Mouse (Mus musculus) forebrain, embryonic 10.5 days (tissue): ENCODE data around the gene Drap1. TPM values are rescaled to one million over a fixed set of nuclear protein-coding genes. Genes with fewer than 3 reads are reported as not detected.
"Not testable (repeated sequence)": the region's sequence is repeated elsewhere in the genome, so short reads cannot be mapped to it uniquely, and the experiment has no call there.

Experiments
- DNase-seq: peaks from one replicate; pipeline ENCODE4 v3.0.0-alpha.2; 2017; ENCODE audit warnings: low spot score; ENCODE audit errors: extremely low spot score
- H3K27ac ChIP-seq: fragments of 300-500 bp; sonication (generic); 2 replicates; pipeline ENCODE4 v1.5.1; 2016; ENCODE audit warnings: mild to moderate bottlenecking
- H3K27me3 ChIP-seq: fragments of 300-500 bp; sonication (generic); 2 replicates; pipeline ENCODE4 v1.6.1; 2016; ENCODE audit warnings: mild to moderate bottlenecking; ENCODE audit not compliant: poor library complexity, severe bottlenecking
- H3K36me3 ChIP-seq: fragments of 300-500 bp; sonication (generic); replicated peaks from 2 replicates; pipeline ENCODE4 v1.6.1; 2016; ENCODE audit warnings: mild to moderate bottlenecking, moderate library complexity
- H3K4me1 ChIP-seq: fragments of 300-500 bp; sonication (generic); 2 replicates; pipeline ENCODE4 v1.6.1; 2016
- H3K4me3 ChIP-seq: fragments of 300-500 bp; sonication (generic); 2 replicates; pipeline ENCODE4 v1.5.1; 2016; ENCODE audit warnings: mild to moderate bottlenecking, moderate library complexity
- H3K9me3 ChIP-seq: fragments of 300-500 bp; sonication (generic); 2 replicates; pipeline ENCODE4 v1.6.1; 2016; ENCODE audit warnings: mild to moderate bottlenecking, moderate library complexity
- WGBS: fragments of 180-500 bp; shearing (Covaris S2); methylation state at CpG from one replicate; pipeline ENCODE4 v1.1.7; 2016; 5-methylcytosine and 5-hydroxymethylcytosine counted together
- polyA plus RNA-seq: library from polyadenylated mRNA; unstranded; fragments of >200 nt; fragmentation: Nextera tagmentation; extraction: Ambion mirVana; gene quantifications from 2 replicates; pipeline ENCODE4 v1.2.1, GENCODE M21; 2016

The Drap1 gene
- polyA plus RNA-seq, 1 experiment from 2014 or later, result 198 TPM

DNA sequence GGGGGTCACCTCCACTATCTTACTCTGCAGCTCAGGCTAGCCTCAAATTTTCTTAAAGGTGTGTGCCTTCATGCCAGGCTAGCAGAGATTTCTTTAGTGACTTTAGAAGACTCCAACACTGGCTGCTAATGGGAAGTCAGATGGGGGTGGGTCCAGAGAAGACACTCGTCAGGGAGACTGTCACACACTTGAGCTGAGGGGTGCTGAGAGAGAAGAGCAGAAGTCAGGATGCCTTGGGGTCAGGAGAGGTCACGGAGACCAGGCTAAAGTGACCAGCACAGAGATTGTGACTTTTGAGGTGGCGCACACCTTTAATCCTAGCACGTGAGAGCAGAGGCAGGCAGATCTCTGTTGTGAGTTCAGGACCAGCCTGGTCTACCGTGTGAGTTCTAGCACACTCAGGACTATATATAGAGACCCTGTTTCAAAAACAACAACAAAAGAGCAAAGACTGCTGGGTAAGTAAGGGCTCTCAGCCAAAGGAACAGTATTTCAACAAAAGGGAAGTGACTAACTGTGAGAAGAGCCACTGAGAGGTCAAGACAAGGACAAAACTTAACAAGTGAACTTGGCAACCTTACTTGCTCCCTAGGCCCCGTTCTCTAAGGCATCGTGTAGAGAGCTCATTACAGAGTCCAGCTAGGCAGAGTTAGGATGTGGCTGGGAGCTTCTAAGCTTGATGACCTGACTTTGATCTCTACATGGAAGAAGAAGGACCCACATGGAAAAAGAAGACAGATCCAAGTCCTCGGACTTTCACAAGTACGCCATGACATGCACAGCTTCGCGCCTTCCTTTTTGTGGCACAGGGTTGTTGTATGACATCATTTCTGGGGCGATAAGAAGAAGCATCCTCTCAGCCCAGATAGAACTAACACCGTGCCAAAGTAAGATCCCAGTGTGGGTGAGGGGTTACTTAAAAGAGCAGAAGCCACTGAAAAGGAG lies 16.4 kb downstream of the Drap1 start:
- H3K27me3 ChIP-seq, result no peaks in the 10 kb centered on the region
- WGBS, result 93% methylated on average over 13 of the region's 13 CpGs
- no peak overlapping the region for H3K27ac ChIP-seq
- H3K9me3 ChIP-seq, result no peaks in the 10 kb centered on the region
- peaks cover 21% of the 10 kb centered on the region for H3K4me1 ChIP-seq
- H3K4me3 ChIP-seq, result peak overlapping the region; percentile 60; the same call in 1 of the 2 replicates
- DNase-seq, result no peak
- H3K36me3 ChIP-seq, result no peaks in the 10 kb centered on the region

DNA sequence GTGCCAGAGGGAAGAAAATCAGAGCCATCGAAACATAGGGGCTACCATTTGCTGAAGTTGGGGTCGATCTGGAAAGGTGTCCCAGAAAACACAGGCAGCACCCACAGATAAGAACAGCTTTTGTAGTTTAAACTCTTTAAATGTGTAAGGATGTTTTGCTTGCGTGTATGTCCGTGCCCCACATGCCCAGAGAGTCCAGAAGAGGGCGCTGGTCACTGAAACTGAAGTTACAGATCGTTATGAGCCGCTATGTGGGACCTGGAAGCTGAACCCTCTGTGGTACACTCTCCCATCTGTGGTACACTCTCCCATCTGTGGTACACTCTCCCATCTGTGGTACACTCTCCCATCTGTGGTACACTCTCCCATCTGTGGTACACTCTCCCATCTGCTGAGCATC lies 17.6 kb downstream of the Drap1 start:
- Histone ChIP-seq H3K4me1 (peaks cover 21% of the 10 kb centered on the region), H3K9me3 (no peaks in the 10 kb centered on the region), H3K4me3 (peak overlapping the region; percentile 60), H3K27ac (peak overlapping the region; percentile 89), H3K36me3 (no peaks in the 10 kb centered on the region), H3K27me3 (no peaks in the 10 kb centered on the region)
- DNase-seq, result peak; percentile 53
- WGBS, result 16% methylated on average over 7 of the region's 7 CpGs

- not testable (repeated sequence) for H3K36me3 ChIP-seq, H3K27me3 ChIP-seq, H3K9me3 ChIP-seq
- 13% methylated on average over 24 of the region's 25 CpGs for WGBS
- peaks cover 18% of the 10 kb centered on the region for H3K4me1 ChIP-seq
- H3K4me3 ChIP-seq, result peak overlapping the region; percentile 60
- H3K27ac ChIP-seq, result peak overlapping the region; percentile 89
- DNase-seq, result peak; percentile 54
Measured at GRCm38 (mm10) chr19:5406531-5407126, 18.1 kb downstream of the Drap1 start.

DNA sequence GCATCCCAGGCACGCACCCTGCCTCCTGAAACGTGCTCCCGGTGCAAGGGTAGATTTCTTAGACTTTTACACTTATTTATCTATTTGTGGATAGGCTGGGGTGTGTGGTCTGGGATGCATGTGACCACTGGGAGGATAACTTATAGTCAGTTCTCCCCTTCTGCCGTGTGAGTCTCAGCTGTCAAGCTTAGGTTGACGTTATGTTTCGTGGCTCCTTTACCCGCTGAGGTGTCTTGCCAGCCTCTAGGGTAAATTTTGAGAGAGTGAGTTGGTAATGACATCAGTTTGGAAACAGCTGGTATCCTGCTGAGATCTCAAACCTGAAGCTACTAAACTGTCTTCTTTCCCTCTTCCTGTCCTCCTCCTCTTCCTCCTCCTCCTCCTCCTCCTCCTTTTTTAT lies 18.9 kb downstream of the Drap1 start:
- no peaks in the 10 kb centered on the region for H3K27me3 ChIP-seq
- H3K27ac ChIP-seq, result peak overlapping the region; percentile 84
- DNase-seq, result no peak
- H3K36me3 ChIP-seq, result no peaks in the 10 kb centered on the region
- H3K4me3 ChIP-seq, result peak overlapping the region; percentile 60
- H3K9me3 ChIP-seq, result no peaks in the 10 kb centered on the region
- 39% methylated on average over 7 of the region's 7 CpGs for WGBS
- H3K4me1 ChIP-seq, result peaks cover 18% of the 10 kb centered on the region

DNA sequence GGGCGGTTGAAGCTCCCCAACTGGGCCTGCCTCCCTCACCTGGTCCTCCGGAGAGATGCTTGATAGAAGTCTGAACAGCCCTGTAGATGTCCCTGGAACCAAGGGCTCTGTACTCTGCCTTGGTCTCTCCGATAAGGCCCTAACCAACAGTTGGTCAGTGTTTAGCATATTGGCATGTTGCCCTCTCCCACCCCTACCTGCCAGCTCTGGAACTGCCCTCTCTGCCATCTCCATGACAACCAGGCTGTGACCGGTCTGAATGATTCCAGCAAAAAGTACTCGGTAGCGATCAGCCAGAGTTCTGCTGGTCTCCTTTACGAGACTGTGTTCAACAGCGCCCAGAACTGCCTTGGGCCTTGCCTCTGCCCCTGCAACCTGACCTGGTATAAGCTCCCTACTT lies 22.5 kb downstream of the Drap1 start, which contains the start of gene Tsga10ip:
TSS of gene Tsga10ip (minus strand) at position 234 of the 400 bp plus-strand sequence.
- no peaks in the 10 kb centered on the region for H3K9me3 ChIP-seq
- DNase-seq, result no peak
- H3K4me3 ChIP-seq, result no peak within 1 kb of the TSS
- 81% methylated on average over 8 of the region's 8 CpGs for WGBS
- no peaks in the 10 kb centered on the region for H3K36me3 ChIP-seq
- H3K27me3 ChIP-seq, result no peaks in the 10 kb centered on the region
- no peak within 1 kb of the TSS for H3K27ac ChIP-seq
- peaks cover 9% of the 10 kb centered on the region for H3K4me1 ChIP-seq

- not testable (repeated sequence) for H3K27ac ChIP-seq, H3K9me3 ChIP-seq, H3K4me1 ChIP-seq, DNase-seq, H3K36me3 ChIP-seq, H3K27me3 ChIP-seq, H3K4me3 ChIP-seq
- 77% methylated on average over 4 of the region's 4 CpGs for WGBS
Measured at GRCm38 (mm10) chr19:5401073-5401472, 23.7 kb downstream of the Drap1 start.

DNA sequence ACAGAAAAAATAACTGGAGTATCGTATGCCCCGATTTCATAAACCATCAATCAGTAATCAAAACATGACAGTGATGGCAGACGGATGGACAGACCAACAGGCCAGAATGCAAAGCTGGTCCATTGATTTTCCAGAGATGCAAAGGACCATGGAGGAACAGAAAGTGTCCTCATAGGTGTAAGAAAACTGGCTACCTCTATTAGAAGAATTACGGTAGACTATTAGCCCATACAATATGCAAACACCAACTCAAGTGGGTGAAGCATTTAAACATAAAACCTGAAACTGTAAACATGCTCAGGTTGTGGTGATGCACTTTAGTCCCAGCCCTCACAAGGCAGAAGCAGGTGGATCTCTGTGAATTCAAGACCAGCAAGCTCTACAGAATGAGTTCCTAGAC lies 29.4 kb downstream of the Drap1 start:
- H3K4me1 ChIP-seq, result peaks cover 16% of the 10 kb centered on the region
- H3K27me3 ChIP-seq, result no peaks in the 10 kb centered on the region
- no peak for DNase-seq
- H3K4me3 ChIP-seq, result no peak overlapping the region
- WGBS, result 66% methylated on average over 4 of the region's 4 CpGs
- H3K9me3 ChIP-seq, result no peaks in the 10 kb centered on the region
- no peaks in the 10 kb centered on the region for H3K36me3 ChIP-seq
- H3K27ac ChIP-seq, result no peak overlapping the region

- DNase-seq, result no peak
- 61% methylated on average over 10 of the region's 10 CpGs for WGBS
- Histone ChIP-seq H3K4me3 (no peak overlapping the region), H3K4me1 (peaks cover 28% of the 10 kb centered on the region), H3K36me3 (no peaks in the 10 kb centered on the region), H3K27me3 (no peaks in the 10 kb centered on the region), H3K27ac (no peak overlapping the region), H3K9me3 (no peaks in the 10 kb centered on the region)
Measured at GRCm38 (mm10) chr19:5394168-5394567, 30.6 kb downstream of the Drap1 start.

DNA sequence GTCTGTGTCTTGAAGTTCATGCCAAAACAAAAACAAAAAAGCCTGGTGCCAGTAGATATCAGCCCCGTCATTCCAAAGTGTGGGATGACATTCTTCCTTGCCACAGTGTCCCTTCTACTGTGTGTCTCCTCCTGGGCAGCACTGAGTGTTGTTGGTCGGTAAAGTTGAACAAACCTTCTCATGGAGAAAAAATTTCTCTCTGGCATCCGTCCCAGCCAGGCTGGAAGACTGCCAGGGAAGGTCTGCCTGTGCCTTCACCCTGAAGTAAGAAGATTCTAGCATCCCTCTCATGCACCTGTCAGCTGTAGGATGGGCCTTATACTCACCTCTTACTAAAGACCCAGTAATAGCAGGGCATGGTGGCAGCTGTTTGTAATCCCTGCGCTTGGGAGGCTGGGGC lies 31.9 kb downstream of the Drap1 start:
- Histone ChIP-seq H3K9me3 (no peaks in the 10 kb centered on the region), H3K4me3 (no peak overlapping the region), H3K36me3 (no peaks in the 10 kb centered on the region), H3K4me1 (peaks cover 32% of the 10 kb centered on the region), H3K27ac (no peak overlapping the region), H3K27me3 (no peaks in the 10 kb centered on the region)
- no peak for DNase-seq
- WGBS, result 84% methylated on average over 4 of the region's 4 CpGs

GRCm38 (mm10) chr19:5390416-5390815 lies 34.4 kb downstream of the Drap1 start:
- DNase-seq, result no peak
- 91% methylated on average over 8 of the region's 8 CpGs for WGBS
- peaks cover 45% of the 10 kb centered on the region for H3K4me1 ChIP-seq
- peak overlapping the region; percentile 93; the same call in 1 of the 2 replicates for H3K27ac ChIP-seq
- peaks cover 11% of the 10 kb centered on the region for H3K36me3 ChIP-seq
- H3K27me3 ChIP-seq, result no peaks in the 10 kb centered on the region
- peak overlapping the region; percentile 100 for H3K4me3 ChIP-seq
- no peaks in the 10 kb centered on the region for H3K9me3 ChIP-seq

DNA sequence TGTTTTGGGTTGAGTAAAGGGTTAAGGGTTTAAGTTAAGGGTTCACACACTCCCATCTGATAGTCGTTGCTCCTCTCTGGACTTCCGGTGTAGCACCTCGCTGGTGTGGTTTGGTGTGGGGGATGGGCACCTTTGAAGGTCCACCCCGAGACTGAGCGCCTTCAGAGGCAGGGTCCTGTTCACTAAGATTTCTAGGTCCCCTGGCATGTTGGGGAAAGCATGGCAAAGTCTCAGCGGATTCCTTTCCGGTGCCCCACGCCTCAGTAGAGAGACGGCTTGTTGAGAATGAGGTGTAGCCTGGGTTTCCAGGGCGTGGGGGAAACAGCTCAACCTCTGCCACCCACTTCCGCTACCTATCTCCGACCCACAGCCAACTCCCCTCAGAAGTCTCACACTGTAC lies 35.1 kb downstream of the Drap1 start:
- peaks cover 40% of the 10 kb centered on the region for H3K4me1 ChIP-seq
- H3K27me3 ChIP-seq, result no peaks in the 10 kb centered on the region
- no peaks in the 10 kb centered on the region for H3K9me3 ChIP-seq
- no peak for DNase-seq
- H3K4me3 ChIP-seq, result peak overlapping the region; percentile 100
- H3K27ac ChIP-seq, result peak overlapping the region; percentile 93
- WGBS, result 59% methylated on average over 12 of the region's 12 CpGs
- peaks cover 19% of the 10 kb centered on the region for H3K36me3 ChIP-seq

DNA sequence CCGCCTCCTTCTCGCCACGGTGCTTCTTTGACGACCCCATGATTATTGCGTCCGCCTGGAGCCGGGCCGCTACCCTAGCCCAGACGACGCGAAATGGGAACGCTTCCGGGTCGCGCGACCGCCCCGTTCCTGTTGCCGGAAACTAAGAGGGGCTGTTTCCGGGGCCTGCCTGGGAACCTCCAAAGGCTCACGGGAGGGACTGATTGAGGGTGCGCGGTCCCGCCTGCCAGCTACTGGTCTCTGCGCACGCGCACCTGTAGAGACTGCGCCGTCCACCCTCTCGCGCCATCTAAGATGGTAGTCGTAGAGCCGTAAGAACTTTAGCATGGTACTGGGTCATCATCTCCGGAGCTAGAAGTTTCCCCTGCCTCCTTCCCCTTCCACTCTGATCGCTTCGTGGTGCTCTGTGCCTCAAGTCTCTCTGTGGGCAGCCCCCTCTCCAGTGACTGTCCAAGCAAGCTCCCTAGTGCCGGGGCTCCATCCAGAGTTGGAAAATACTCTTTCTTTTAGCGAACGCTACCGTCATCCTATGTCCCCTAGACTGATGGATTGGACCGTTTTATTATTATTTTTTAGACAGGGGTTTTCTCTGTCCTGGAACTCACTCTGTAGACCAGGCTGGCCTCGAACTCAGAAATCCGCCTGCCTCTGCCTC lies 36.1 kb downstream of the Drap1 start, which contains the start of gene Sart1:
TSS of gene Sart1 (minus strand) at position 116 of the 655 bp plus-strand sequence.
- no peaks in the 10 kb centered on the region for H3K27me3 ChIP-seq
- peaks cover 39% of the 10 kb centered on the region for H3K4me1 ChIP-seq
- DNase-seq, result peak; percentile 95
- peak within 1 kb of the TSS; percentile 100 for H3K4me3 ChIP-seq
- H3K36me3 ChIP-seq, result peaks cover 28% of the 10 kb centered on the region
- WGBS, result 3% methylated on average over 43 of the region's 43 CpGs
- peak within 1 kb of the TSS; percentile 93 for H3K27ac ChIP-seq
- H3K9me3 ChIP-seq, result no peaks in the 10 kb centered on the region
